Comparison of ENCODE assay signal across 11 mouse cellular contexts in the genomic region with DNA sequence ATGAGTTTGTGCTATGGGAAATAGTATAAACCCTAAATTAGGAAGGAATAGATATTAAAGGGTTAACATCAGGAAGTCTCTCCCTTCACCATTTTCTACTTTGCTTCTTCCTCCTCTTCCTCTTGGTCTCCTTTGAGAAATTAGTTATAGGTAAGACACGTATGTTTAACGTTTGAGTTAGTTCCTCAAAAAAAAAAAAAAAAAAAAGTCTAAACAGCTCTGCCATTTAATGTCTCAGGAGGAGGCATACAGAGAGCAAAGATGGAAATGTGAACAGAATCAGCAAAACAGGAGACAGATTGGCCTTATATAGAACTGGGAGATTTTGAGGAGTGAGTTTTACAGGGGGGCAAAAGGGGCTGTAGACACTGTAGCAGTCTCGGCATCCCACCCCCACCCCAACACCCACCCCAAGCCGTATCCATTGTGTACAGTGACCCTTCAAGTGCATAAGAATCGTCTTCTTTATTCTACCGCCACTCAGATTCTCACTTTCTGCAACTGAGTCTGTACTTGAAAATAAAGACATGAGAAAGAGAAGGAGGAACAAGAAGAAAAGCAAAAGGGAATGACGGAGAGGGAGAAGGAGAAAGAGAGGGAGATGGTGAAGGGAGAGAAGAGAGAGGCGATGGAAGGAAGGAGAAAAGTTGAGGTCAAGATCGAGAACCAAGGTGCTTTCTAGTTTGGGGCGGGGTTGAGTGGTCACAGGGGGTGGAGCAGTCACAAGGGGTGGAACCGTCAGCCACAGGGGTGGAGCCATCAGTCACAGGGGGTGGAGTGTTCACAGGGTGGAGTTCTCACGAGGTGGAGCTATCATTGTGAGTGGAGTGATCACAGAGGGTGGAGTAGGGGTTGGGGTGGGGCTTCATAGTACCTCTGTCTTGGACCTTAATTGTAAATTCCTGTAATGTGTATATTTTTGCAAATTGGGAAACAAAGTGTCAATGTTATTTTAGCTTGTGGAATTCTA.
DNase-seq lines count a peak whose midpoint lies in the region; ATAC-seq and TF ChIP-seq lines count a peak whose summit lies in the region.
"Had no signal": no experiment of that assay in that cellular context is flagged by ENCODE, and none has a peak within 500 bp of the region (broad histone marks: within the 10 kb centered on the region; RNA-seq: fewer than 3 reads in every experiment).

No protein-coding gene starts in this region.

- H3K4me2 ChIP-seq in hindbrain, embryonic 11.5 days (replicated peaks; ENCODE audit: low read depth, low read length) = no peak overlapping the region
- 0 out of 2 replicates have a peak overlapping the region, but pooled peaks have one; percentile 42 for H3K4me2 ChIP-seq in CH12.LX (ENCODE audit: insufficient read depth, low read depth, poor library complexity, severe bottlenecking)
- peak overlapping the region; percentile 71 for H3K4me2 ChIP-seq in liver, embryonic 14.5 days (ENCODE audit: low read depth)

- H3K4me3 ChIP-seq in hindbrain, embryonic 11.5 days (ENCODE audit: low read depth, low read length) = no peak overlapping the region
- no peak overlapping the region for H3K4me3 ChIP-seq in hindbrain, embryonic 10.5 days
- no peak overlapping the region for H3K4me3 ChIP-seq in CH12.LX (replicated peaks in 1 of 3; ENCODE audit: low read depth in 2 of 3, low read length in 2 of 3, poor library complexity in 1 of 3)
- no peak overlapping the region for H3K4me3 ChIP-seq in liver, embryonic 14.5 days (ENCODE audit: insufficient read depth in 1 of 2, low read depth in 2 of 2, low read length in 2 of 2)
- H3K4me3 ChIP-seq in gastrocnemius, adult 2 months = no peak overlapping the region
- H3K4me3 ChIP-seq: forebrain, embryonic 10.5 days had no signal

- H3K36me3 ChIP-seq in hindbrain, embryonic 11.5 days (ENCODE audit: control insufficient read depth, insufficient read depth, low read length) = no peaks in the 10 kb centered on the region
- H3K36me3 ChIP-seq in hindbrain, embryonic 10.5 days = no peaks in the 10 kb centered on the region
- H3K36me3 ChIP-seq in CH12.LX (replicated peaks in 1 of 2; ENCODE audit: control insufficient read depth in 1 of 2, insufficient read depth in 1 of 2, low read length in 1 of 2) = peaks cover 0 to 8% of the 10 kb centered on the region in 2 experiments
- H3K36me3 ChIP-seq in liver, embryonic 14.5 days (replicated peaks; ENCODE audit: control insufficient read depth, insufficient read depth, low read depth) = no peaks in the 10 kb centered on the region
- H3K36me3 ChIP-seq: forebrain, embryonic 10.5 days had no signal

- intact Hi-C loops in gastrocnemius, adult 2 months (cut with DNase I) = no loop called here

- ATAC-seq in hindbrain, embryonic 11.5 days (ENCODE audit: low FRiP score) = peak; percentile 59; the same call in 1 of the 2 replicates
- ATAC-seq in liver, embryonic 14.5 days (ENCODE audit: insufficient read depth) = peak; percentile 93
- ATAC-seq: Patski had no signal

- in situ Hi-C loops in CH12.LX (cut with MboI; ENCODE audit: low pct_ligation_motif_present, low pct_unique_long_range_greater_than_20kb, low sequenced_read_pairs) = no loop called here

- no peak overlapping the region for H3K9ac ChIP-seq in hindbrain, embryonic 11.5 days (ENCODE audit: low read depth, low read length)
- no peak overlapping the region for H3K9ac ChIP-seq in CH12.LX (ENCODE audit: insufficient read depth, low read depth)
- no peak overlapping the region for H3K9ac ChIP-seq in liver, embryonic 14.5 days (replicated peaks)

- WGBS in hindbrain, embryonic 11.5 days = 51% methylated on average over 12 of the region's 12 CpGs
- WGBS in hindbrain, embryonic 10.5 days = 51% methylated on average over 12 of the region's 12 CpGs
- 38% methylated on average over 12 of the region's 12 CpGs for WGBS in liver, embryonic 14.5 days (ENCODE audit: insufficient replicate concordance)

- no peak for TF ChIP-seq RAD21 in CH12.LX (IDR thresholded peaks at IDR 0.05; ENCODE audit: low read depth, low read length)

- TF ChIP-seq POLR2A in CH12.LX (IDR thresholded peaks at IDR 0.05; ENCODE audit: low read depth, low read length) = no peak

- no peaks in the 10 kb centered on the region for H3K79me2 ChIP-seq in CH12.LX (replicated peaks; ENCODE audit: control insufficient read depth, extremely low read depth, insufficient read depth, poor library complexity, severe bottlenecking)

- dilution Hi-C loops in CH12.LX (cut with MboI; ENCODE audit: extremely low pct_ligation_motif_present, extremely low pct_unique_long_range_greater_than_20kb, low sequenced_read_pairs) = no loop called here

- no peak for TF ChIP-seq EP300 in CH12.LX (IDR thresholded peaks at IDR 0.05; ENCODE audit: low read length)
- TF ChIP-seq EP300 in liver, embryonic 14.5 days (IDR thresholded peaks at IDR 0.05; ENCODE audit: low read depth) = no peak

- H3K27ac ChIP-seq in hindbrain, embryonic 11.5 days (ENCODE audit: low read depth, low read length) = no peak overlapping the region
- H3K27ac ChIP-seq in hindbrain, embryonic 10.5 days = no peak overlapping the region
- H3K27ac ChIP-seq in CH12.LX (ENCODE audit: insufficient read depth, low read depth) = no peak overlapping the region
- H3K27ac ChIP-seq in liver, embryonic 14.5 days = peak overlapping the region; percentile 93
- H3K27ac ChIP-seq in gastrocnemius, adult 2 months = no peak overlapping the region; the same call in 1 of the 2 replicates

- no peaks in the 10 kb centered on the region for H3K27me3 ChIP-seq in hindbrain, embryonic 11.5 days (ENCODE audit: control insufficient read depth, insufficient read depth, low read length)
- H3K27me3 ChIP-seq in hindbrain, embryonic 10.5 days (ENCODE audit: insufficient read depth, poor library complexity, severe bottlenecking) = no peaks in the 10 kb centered on the region
- H3K27me3 ChIP-seq in CH12.LX (replicated peaks) = no peaks in the 10 kb centered on the region
- H3K27me3 ChIP-seq in liver, embryonic 14.5 days (ENCODE audit: control insufficient read depth, insufficient read depth, low read length) = no peaks in the 10 kb centered on the region
- H3K27me3 ChIP-seq: Patski had no signal

- no peak for TF ChIP-seq CTCF in CH12.LX (conservative IDR thresholded peaks at IDR 0.05 in 1 of 2, IDR thresholded peaks at IDR 0.05 in 1 of 2; ENCODE audit: low read depth in 2 of 2, low read length in 2 of 2)
- TF ChIP-seq CTCF in liver, embryonic 14.5 days (IDR thresholded peaks at IDR 0.05; ENCODE audit: low read depth) = no peak
- no peak for TF ChIP-seq CTCF in gastrocnemius, adult 2 months (IDR thresholded peaks at IDR 0.05)

- no peak for DNase-seq in hindbrain, embryonic 11.5 days (ENCODE audit: low spot score)
- DNase-seq in hindbrain, embryonic 10.5 days (ENCODE audit: low spot score) = no peak
- peak; percentile 34 for DNase-seq in CH12.LX (ENCODE audit: extremely low read depth)
- DNase-seq in c-Kit-negative CD71-positive TER-119-positive erythroid progenitor cells, embryonic 14.5 days (ENCODE audit: low read depth, low spot score) = peak; percentile 72
- peak; percentile 55 to 83 (median 66) for DNase-seq in liver, embryonic 14.5 days (ENCODE audit: low read depth in 3 of 3, low spot score in 3 of 3)
- no peak for DNase-seq in gastrocnemius, adult 2 months
- DNase-seq in thymus, postnatal 36 days = no peak
- DNase-seq in cerebellum, postnatal 36 days = no peak
- DNase-seq: kidney, postnatal 10 days had no signal

- no peaks in the 10 kb centered on the region for H3K9me3 ChIP-seq in hindbrain, embryonic 11.5 days (ENCODE audit: control insufficient read depth, low read length)
- H3K9me3 ChIP-seq in hindbrain, embryonic 10.5 days = no peaks in the 10 kb centered on the region
- H3K9me3 ChIP-seq in CH12.LX (replicated peaks; ENCODE audit: low read length) = no peaks in the 10 kb centered on the region
- H3K9me3 ChIP-seq in liver, embryonic 14.5 days (ENCODE audit: control insufficient read depth, low read length) = no peaks in the 10 kb centered on the region
- H3K9me3 ChIP-seq: forebrain, embryonic 10.5 days had no signal

- no peaks in the 10 kb centered on the region for H3K4me1 ChIP-seq in hindbrain, embryonic 11.5 days (replicated peaks; ENCODE audit: control insufficient read depth, insufficient read depth, low read length)
- H3K4me1 ChIP-seq in hindbrain, embryonic 10.5 days (replicated peaks) = peaks cover 13% of the 10 kb centered on the region; the same call in 1 of the 2 replicates
- H3K4me1 ChIP-seq in CH12.LX (ENCODE audit: control insufficient read depth in 1 of 2, insufficient read depth in 2 of 2) = peaks cover 7 to 13% of the 10 kb centered on the region in 2 experiments
- H3K4me1 ChIP-seq in liver, embryonic 14.5 days (replicated peaks; ENCODE audit: control insufficient read depth in 2 of 2, insufficient read depth in 2 of 2, low read length in 1 of 2) = peaks cover 51 to 59% of the 10 kb centered on the region in 2 experiments

TF ChIP-seq in CH12.LX, 34 proteins besides CTCF, POLR2A, EP300 and RAD21:
- TF ChIP-seq CHD2 (IDR thresholded peaks at IDR 0.05; ENCODE audit: low read length) (no peak), MAZ (IDR thresholded peaks at IDR 0.05; ENCODE audit: low read depth, low read length) (no peak), NELFE (IDR thresholded peaks at IDR 0.05; ENCODE audit: low read depth, low read length) (no peak), MEF2A (IDR thresholded peaks at IDR 0.05; ENCODE audit: borderline replicate concordance, low read depth, low read length) (no peak), POLR2AphosphoS2 (IDR thresholded peaks at IDR 0.05; ENCODE audit: low read depth, low read length) (no peak), HCFC1 (IDR thresholded peaks at IDR 0.05; ENCODE audit: low read depth, low read length) (no peak), ZC3H11A (IDR thresholded peaks at IDR 0.05; ENCODE audit: low read depth, low read length) (no peak), JUND (conservative IDR thresholded peaks at IDR 0.05; ENCODE audit: low read depth, low read length) (no peak), GABPA (IDR thresholded peaks at IDR 0.05; ENCODE audit: insufficient replicate concordance, low read depth, low read length) (no peak), TBP (conservative IDR thresholded peaks at IDR 0.05; ENCODE audit: low read depth, low read length) (no peak), ETS1 (conservative IDR thresholded peaks at IDR 0.05; ENCODE audit: low read depth, low read length) (no peak), ZKSCAN1 (IDR thresholded peaks at IDR 0.05; ENCODE audit: borderline replicate concordance, low read depth, low read length) (no peak)
TF ChIP-seq in CH12.LX: peak in this region for 0.

Comparison
In these comparisons a context has a peak if more than half of its experiments do, and no peak if none do; other contexts are left out.
1. DNase-seq: peak in CH12.LX (single experiment), c-Kit-negative CD71-positive TER-119-positive erythroid progenitor cells, embryonic 14.5 days (single experiment) and liver, embryonic 14.5 days (3 of 3); none in hindbrain, embryonic 11.5 days (single experiment), hindbrain, embryonic 10.5 days (single experiment), gastrocnemius, adult 2 months (single experiment), thymus, postnatal 36 days (0 of 2) and cerebellum, postnatal 36 days (0 of 2).